Mouse (Mus musculus) inflammation-experienced regulatory T-cells, adult 16 weeks (primary cell): Measurements from ENCODE around the gene Hnrnpd. TPM values are rescaled to one million over a fixed set of nuclear protein-coding genes. Genes with fewer than 3 reads are reported as not detected.

Source experiments
- polyA plus RNA-seq: library from polyadenylated mRNA; unstranded; fragments of 100-300 nt; shearing (Covaris generic); gene quantifications from one replicate; pipeline ENCODE4 v1.2.1, GENCODE M21; 2017

The Hnrnpd gene
- polyA plus RNA-seq, result 14.8 TPM

DNA sequence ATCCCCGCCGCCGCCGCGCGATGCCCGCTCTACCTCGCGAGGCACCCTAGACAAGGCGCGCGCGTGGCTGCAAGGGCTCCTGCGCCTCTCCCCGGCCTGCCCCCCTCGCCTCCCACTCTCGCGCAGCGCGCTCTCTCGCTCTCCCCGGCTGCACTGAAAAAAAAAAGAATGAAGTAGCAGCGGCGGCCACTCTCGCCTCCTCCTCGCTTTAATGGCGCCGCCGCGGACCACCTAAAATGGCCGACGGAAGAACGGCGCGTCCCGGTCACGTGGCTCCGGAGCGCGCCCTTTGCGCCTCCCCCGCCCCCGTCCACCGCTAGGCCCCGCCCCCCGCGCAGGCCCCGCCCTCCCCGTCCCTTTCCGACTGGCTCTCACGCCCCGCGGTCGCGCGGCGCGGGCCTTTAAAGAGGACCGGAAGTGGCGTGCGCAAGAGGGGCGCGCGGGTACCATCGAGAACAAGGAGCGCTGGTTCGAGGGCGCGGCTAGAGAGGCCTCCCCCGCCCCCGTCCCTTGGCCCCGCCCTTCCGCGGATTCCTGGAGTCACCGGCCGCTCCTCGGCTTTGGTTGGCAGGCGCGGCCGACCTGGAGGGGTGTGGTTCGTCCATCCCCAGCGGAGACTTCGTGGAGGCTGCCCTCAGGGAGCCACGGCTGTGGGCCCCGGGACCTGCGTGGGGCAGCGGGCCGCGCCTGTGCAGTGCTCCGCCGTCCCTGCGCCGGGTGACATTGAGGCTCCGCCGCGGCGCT is at the start of gene Hnrnpd, which contains the start of gene 4930524J08Rik:
TSS of gene Hnrnpd (minus strand) at position 240 of the 744 bp plus-strand sequence.
TSS of gene 4930524J08Rik (plus strand) at position 363 of the 744 bp plus-strand sequence.

GRCm38 (mm10) chr5:99906181-99906956 is 72.4 kb downstream of the Hnrnpd start, which contains the start of gene Vamp9:
Gene Vamp9 (plus strand): TSS chr5:99906254.

Other genes starting within 250 kb of the Hnrnpd start
- gene Rasgef1b, start 249.9 kb downstream of the Hnrnpd start, polyA plus RNA-seq, result 5.4 TPM
- not detected for gene Vamp9, start 72.7 kb downstream of the Hnrnpd start, polyA plus RNA-seq
- gene 4930524J08Rik, start 123 bp upstream of the Hnrnpd start, polyA plus RNA-seq, result not detected
- 123 TPM for gene Hnrnpdl, start 60.7 kb upstream of the Hnrnpd start, polyA plus RNA-seq
- gene Enoph1, start 61.0 kb upstream of the Hnrnpd start, polyA plus RNA-seq, result 36.5 TPM
- 0.11 TPM for gene Tmem150c, start 180.9 kb upstream of the Hnrnpd start, polyA plus RNA-seq